Mouse (Mus musculus) embryonic fibroblast, embryonic 13.5 days (primary cell): ENCODE results near the gene Gucy2g.

Experiments used
- CTCF ChIP-seq: IDR thresholded peaks from 2 replicates; pipeline ENCODE4 v1.5.1; 2011; ENCODE audit warnings: mild to moderate bottlenecking, control low read depth, low read length, moderate library complexity, borderline replicate concordance; ENCODE audit not compliant: insufficient read depth
- POLR2A ChIP-seq: IDR thresholded peaks from 2 replicates; pipeline ENCODE4 v1.6.1; 2011; ENCODE audit warnings: low read depth, mild to moderate bottlenecking, control low read depth, low read length, moderate library complexity

DNA sequence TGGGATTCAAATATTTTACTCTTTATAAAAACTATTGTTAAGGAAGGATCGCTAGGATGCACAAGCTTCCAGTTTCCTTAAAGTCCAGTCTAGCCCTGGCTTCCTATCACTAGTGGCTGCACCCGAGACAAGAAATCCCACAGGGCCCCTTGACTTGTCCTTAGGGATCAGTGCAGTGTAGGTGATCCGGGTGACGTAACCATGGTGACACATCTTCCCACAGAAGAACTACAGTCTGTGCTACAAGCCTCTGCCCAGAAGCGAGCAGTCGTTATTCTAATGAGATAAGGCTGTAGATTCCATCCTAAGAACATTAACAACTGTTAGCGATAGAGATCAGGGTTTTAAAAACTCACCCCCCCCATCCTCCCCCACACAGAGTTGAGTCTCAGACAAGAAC is 56.0 kb downstream of the Gucy2g start:
- TF ChIP-seq POLR2A (no peak), CTCF (no peak)
